Mouse (Mus musculus): ENCODE measurements at regions not wholly inside any gene's neighbourhood (a gene's known extent, or its start where the extent isn't known, plus 50 kb on each side); places are given as distances from the start of the nearest gene placed in this dataset.

- WGBS = 57% methylated on average over 6 of the region's 6 CpGs
- Histone ChIP-seq H3K4me1 (0 out of 2 replicates have a peak, but pooled peaks cover 7% of the 10 kb centered on the region), H3K27ac (no peak overlapping the region), H3K27me3 (ENCODE audit: poor library complexity, severe bottlenecking) (0 out of 2 replicates have a peak, but pooled peaks cover 5% of the 10 kb centered on the region), H3K9me3 (no peaks in the 10 kb centered on the region), H3K36me3 (replicated peaks) (no peaks in the 10 kb centered on the region), H3K4me3 (no peak overlapping the region)
- no peak for DNase-seq (ENCODE audit: extremely low spot score, low spot score)
Measured at GRCm38 (mm10) chr6:71057209-71057858, 86.9 kb downstream of the Thnsl2 start.

- DNase-seq (ENCODE audit: extremely low spot score, low spot score) = no peak
- WGBS = 81% methylated on average over 7 of the region's 7 CpGs
- no peaks in the 10 kb centered on the region for H3K9me3 ChIP-seq
Measured at GRCm38 (mm10) chr6:71060116-71060515, 84.1 kb downstream of the Thnsl2 start.

DNA sequence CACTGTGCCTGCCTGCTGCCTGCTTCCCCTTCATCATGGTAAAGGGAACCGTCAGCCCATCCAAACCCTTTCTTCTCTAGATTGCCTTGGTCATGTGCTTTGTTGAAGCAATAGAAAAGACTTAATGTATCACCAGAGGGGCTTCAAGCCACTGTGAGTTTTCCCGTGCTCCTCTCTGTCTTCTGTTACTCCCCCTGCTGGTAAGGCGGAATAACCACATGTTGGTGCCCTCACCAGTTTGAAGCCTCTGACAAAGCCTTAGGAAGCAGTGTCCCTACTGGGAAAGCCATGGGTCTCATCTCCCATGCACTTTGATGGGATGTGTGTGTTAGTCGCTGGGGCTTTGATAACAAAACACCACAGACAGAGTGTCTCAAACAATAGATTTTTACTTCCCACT lies 81.3 kb downstream of the Thnsl2 start:
- Histone ChIP-seq H3K36me3 (replicated peaks) (no peaks in the 10 kb centered on the region), H3K4me1 (no peaks in the 10 kb centered on the region), H3K4me3 (no peak overlapping the region), H3K27ac (no peak overlapping the region), H3K9me3 (no peaks in the 10 kb centered on the region), H3K27me3 (ENCODE audit: poor library complexity, severe bottlenecking) (0 out of 2 replicates have a peak, but pooled peaks cover 5% of the 10 kb centered on the region)
- WGBS = 65% methylated on average over 4 of the region's 4 CpGs
- no peak for DNase-seq (ENCODE audit: extremely low spot score, low spot score)

More at GRCm38 (mm10) chr6:71060116-71060515, 84.1 kb downstream of the Thnsl2 start:
- Histone ChIP-seq H3K36me3 (replicated peaks) (no peaks in the 10 kb centered on the region), H3K4me1 (0 out of 2 replicates have a peak, but pooled peaks cover 7% of the 10 kb centered on the region), H3K27ac (no peak overlapping the region), H3K4me3 (no peak overlapping the region), H3K27me3 (ENCODE audit: poor library complexity, severe bottlenecking) (0 out of 2 replicates have a peak, but pooled peaks cover 5% of the 10 kb centered on the region)

GRCm38 (mm10) chr6:71065428-71065827 lies 78.8 kb downstream of the Thnsl2 start:
- no peaks in the 10 kb centered on the region for H3K4me1 ChIP-seq
- H3K27ac ChIP-seq = no peak overlapping the region
- H3K36me3 ChIP-seq (replicated peaks) = no peaks in the 10 kb centered on the region
- no peak overlapping the region for H3K4me3 ChIP-seq
- H3K27me3 ChIP-seq (ENCODE audit: poor library complexity, severe bottlenecking) = no peaks in the 10 kb centered on the region
- DNase-seq (ENCODE audit: extremely low spot score, low spot score) = no peak
- no peaks in the 10 kb centered on the region for H3K9me3 ChIP-seq
- WGBS = 87% methylated on average over 6 of the region's 6 CpGs

DNA sequence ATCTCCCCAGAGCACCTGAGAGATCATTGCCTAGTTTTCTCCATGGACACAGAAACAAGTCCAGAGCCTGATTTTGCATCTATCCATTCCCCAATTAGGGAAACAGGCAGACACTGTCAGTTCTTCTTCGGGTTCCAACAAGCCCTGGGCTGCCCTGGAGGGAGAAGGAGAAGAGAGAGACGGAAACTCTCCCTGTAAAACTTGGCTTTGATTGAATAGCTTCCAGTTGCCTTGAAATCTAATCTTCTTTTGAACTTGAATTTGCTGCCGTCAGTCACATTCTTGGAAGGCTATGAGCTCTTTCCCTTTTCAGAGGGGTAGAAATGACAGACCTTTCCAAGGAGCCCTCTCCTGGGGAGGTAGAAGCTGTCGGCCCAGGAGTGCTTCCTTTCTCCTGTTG lies 75.0 kb downstream of the Thnsl2 start:
- Histone ChIP-seq H3K27me3 (ENCODE audit: poor library complexity, severe bottlenecking) (no peaks in the 10 kb centered on the region), H3K27ac (no peak overlapping the region), H3K36me3 (replicated peaks) (no peaks in the 10 kb centered on the region), H3K4me3 (no peak overlapping the region), H3K4me1 (peaks cover under 1% of the 10 kb centered on the region), H3K9me3 (no peaks in the 10 kb centered on the region)
- 76% methylated on average over 4 of the region's 4 CpGs for WGBS
- DNase-seq (ENCODE audit: extremely low spot score, low spot score) = no peak

DNA sequence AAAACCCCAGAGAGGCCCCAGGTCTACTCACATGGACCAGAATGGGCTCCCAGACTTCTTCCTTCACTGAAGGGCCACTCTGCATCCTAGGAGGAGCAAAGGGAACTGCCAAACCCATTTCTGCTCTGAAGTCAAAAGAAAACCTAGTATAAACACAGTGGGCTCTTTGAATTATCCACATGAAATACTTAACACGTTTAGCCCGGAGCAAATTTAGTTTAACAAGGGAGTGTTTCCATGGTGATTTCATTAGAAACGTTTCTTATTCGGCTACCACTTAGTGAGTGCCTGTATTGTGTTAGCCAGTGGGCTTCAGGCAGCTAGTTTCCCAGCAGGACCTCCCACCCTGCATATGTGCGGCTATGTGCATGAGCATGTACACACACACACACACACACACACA lies 69.4 kb downstream of the Thnsl2 start:
- no peak for DNase-seq (ENCODE audit: extremely low spot score, low spot score)
- no peak overlapping the region; the same call in 1 of the 2 replicates for H3K27ac ChIP-seq
- H3K4me3 ChIP-seq = no peak overlapping the region
- peaks cover 13% of the 10 kb centered on the region for H3K4me1 ChIP-seq
- H3K36me3 ChIP-seq (replicated peaks) = no peaks in the 10 kb centered on the region
- H3K27me3 ChIP-seq (ENCODE audit: poor library complexity, severe bottlenecking) = no peaks in the 10 kb centered on the region
- WGBS = 30% methylated on average over 5 of the region's 5 CpGs
- no peaks in the 10 kb centered on the region for H3K9me3 ChIP-seq

All from forebrain, embryonic 10.5 days (tissue).